Mouse (Mus musculus) left cerebral cortex, adult 6 months (tissue): ENCODE measurements around the gene Ptprj. TPM values are rescaled to one million over a fixed set of nuclear protein-coding genes. Genes with fewer than 3 reads are reported as not detected.

ENCODE experiments used
- long read RNA-seq, 2 experiments: library from polyadenylated mRNA; unstranded; transcript quantifications; one replicate each; pipeline ENCODE4 v2.0.0; 2019 to 2020
- polyA plus RNA-seq: library from polyadenylated mRNA; unstranded; fragments of <200 nt; fragmentation: Nextera tagmentation; gene quantifications from 2 replicates; pipeline ENCODE4 v1.2.3, GENCODE M21; 2021

Ptprj gene
- 9.1 and 13.4 TPM in 2 replicates for polyA plus RNA-seq
- long read RNA-seq, experiment 1, partial matches to known transcripts: 1 of 19 reads
- long read RNA-seq, experiment 1, other reads (novel, unspliced or antisense): 18 of 19 reads
- long read RNA-seq, experiment 2, partial matches to known transcripts: 0 of 8 reads
- long read RNA-seq, experiment 2, other reads (novel, unspliced or antisense): 8 of 8 reads

GRCm38 (mm10) chr2:90580236-90581005 is at the start of gene Ptprj:
Gene Ptprj, minus strand, starts transcription at chr2:90580647.

GRCm38 (mm10) chr2:90398633-90399107 is 181.8 kb downstream of the Ptprj start, which contains the start of gene Olfr1274-ps:
Gene Olfr1274-ps, plus strand, starts transcription at chr2:90398683.

Other genes with a start within 250 kb of the Ptprj start
- gene Olfr1274-ps, start 182.0 kb downstream of the Ptprj start, polyA plus RNA-seq: not detected in 2 replicates
- gene Nup160, start 96.6 kb upstream of the Ptprj start, polyA plus RNA-seq: 2.4 TPM in 2 replicates
- gene Fnbp4, start 164.7 kb upstream of the Ptprj start, polyA plus RNA-seq: 5.6 and 7.7 TPM in 2 replicates
- 1.1 TPM in 2 replicates for gene Agbl2, start 202.1 kb upstream of the Ptprj start, polyA plus RNA-seq